Mouse (Mus musculus) megakaryocyte, embryonic 14.5 days (primary cell): Measurements from ENCODE around the gene Papss1.

Experiments used
- FLI1 ChIP-seq: IDR thresholded peaks from 2 replicates; pipeline ENCODE4 v1.6.1; 2012; ENCODE audit warnings: low read length, inconsistent platforms, mixed read lengths
- GATA1 ChIP-seq: IDR thresholded peaks from 3 replicates; pipeline ENCODE4 v1.6.1; 2012; ENCODE audit warnings: mixed read lengths, low read length, inconsistent platforms, borderline replicate concordance

GRCm38 (mm10) chr3:131690543-131690942 lies 126.0 kb downstream of the Papss1 start:
- TF ChIP-seq FLI1: no peak
- no peak for TF ChIP-seq GATA1
